In genomic region chr3:151914010-151914513, GRCm38 (mm10) we compare ENCODE assay signal across 8 mouse cellular contexts.
DNase-seq lines count a peak whose midpoint lies in the region; ATAC-seq and TF ChIP-seq lines count a peak whose summit lies in the region.

No protein-coding gene starts in this region.

- no peak overlapping the region for H3K27ac ChIP-seq in hindbrain, embryonic 12.5 days
- H3K27ac ChIP-seq in midbrain, embryonic 10.5 days (replicated peaks): no peak overlapping the region
- H3K27ac ChIP-seq in thymus, adult 2 months (ENCODE audit: control insufficient read depth, insufficient read depth, low read length): no peak overlapping the region

- H3K4me1 ChIP-seq in hindbrain, embryonic 12.5 days: no peaks in the 10 kb centered on the region
- no peaks in the 10 kb centered on the region for H3K4me1 ChIP-seq in midbrain, embryonic 10.5 days
- H3K4me1 ChIP-seq in thymus, adult 2 months (replicated peaks; ENCODE audit: control insufficient read depth, insufficient read depth, low read length): no peaks in the 10 kb centered on the region

- no peaks in the 10 kb centered on the region for H3K36me3 ChIP-seq in hindbrain, embryonic 12.5 days
- H3K36me3 ChIP-seq in midbrain, embryonic 10.5 days: no peaks in the 10 kb centered on the region
- no peaks in the 10 kb centered on the region for H3K36me3 ChIP-seq in thymus, adult 2 months (ENCODE audit: control insufficient read depth, insufficient read depth, low read length)

- 54% methylated on average over 13 of the region's 13 CpGs for WGBS in hindbrain, embryonic 12.5 days
- WGBS in midbrain, embryonic 10.5 days: 71% methylated on average over 13 of the region's 13 CpGs
- WGBS in thymus, adult 2 months: 57% methylated on average over 13 of the region's 13 CpGs

- no peak for TF ChIP-seq POLR2A in thymus, adult 2 months (IDR thresholded peaks at IDR 0.05; ENCODE audit: control insufficient read depth, extremely low read depth, insufficient read depth, low read length, poor library complexity)

- TF ChIP-seq CTCF in thymus, adult 2 months (IDR thresholded peaks at IDR 0.05; ENCODE audit: borderline replicate concordance, control insufficient read depth, extremely low read depth, insufficient read depth, low read length, poor library complexity): no peak

- H3K4me2 ChIP-seq in hindbrain, embryonic 12.5 days (replicated peaks): no peak overlapping the region

- no peaks in the 10 kb centered on the region for H3K27me3 ChIP-seq in hindbrain, embryonic 12.5 days
- H3K27me3 ChIP-seq in midbrain, embryonic 10.5 days (ENCODE audit: low read depth, poor library complexity, severe bottlenecking): no peaks in the 10 kb centered on the region
- H3K27me3 ChIP-seq in thymus, adult 2 months (ENCODE audit: control insufficient read depth, insufficient read depth, low read length): no peaks in the 10 kb centered on the region

- H3K4me3 ChIP-seq in hindbrain, embryonic 12.5 days: no peak overlapping the region
- no peak overlapping the region for H3K4me3 ChIP-seq in midbrain, embryonic 10.5 days
- H3K4me3 ChIP-seq in thymus, adult 2 months (ENCODE audit: control insufficient read depth, insufficient read depth, low read length): no peak overlapping the region

- no peaks in the 10 kb centered on the region for H3K9me3 ChIP-seq in hindbrain, embryonic 12.5 days (replicated peaks)
- H3K9me3 ChIP-seq in midbrain, embryonic 10.5 days (replicated peaks): no peaks in the 10 kb centered on the region

- intact Hi-C loops in left cerebral cortex, postnatal 14 days (cut with DNase I): no loop called here

- H3K9ac ChIP-seq in hindbrain, embryonic 12.5 days: no peak overlapping the region

- DNase-seq in embryo, embryonic 10 days (ENCODE audit: low spot score): peak; percentile 63
- peak; percentile 15 to 41 for DNase-seq in left cerebral cortex, postnatal 14 days (ENCODE audit: low spot score in 2 of 2)
- DNase-seq in midbrain, embryonic 10.5 days (ENCODE audit: low spot score): peak; percentile 19
- DNase-seq in yolk sac, embryonic 10.5 days (ENCODE audit: low spot score): peak; percentile 32
- DNase-seq in thymus, adult 2 months: no peak

- ATAC-seq in frontal cortex, adult (ENCODE audit: low TSS enrichment): peak; percentile 93
- ATAC-seq in hindbrain, embryonic 12.5 days (ENCODE audit: low FRiP score): peak; percentile 90
- ATAC-seq in activated CD4-positive, CD25-positive, alpha-beta regulatory T cell, adult 4 months: no peak
